Mouse (Mus musculus) lung, embryonic 16.5 days (tissue): ENCODE data around the gene Alg14. TPM values are rescaled to one million over a fixed set of nuclear protein-coding genes. Genes with fewer than 3 reads are reported as not detected.
A peak's percentile ranks its signal among the peaks of the same experiment; 100 is the strongest.

Experiments used
- ATAC-seq: fragments of 200-750 bp; cut with Nextera tagmentation; 2 replicates; pipeline ENCODE4 v1.8.0; 2017; ENCODE audit warnings: low read depth, mild to moderate bottlenecking, moderate library complexity
- H3K27ac ChIP-seq: fragments of 300-500 bp; sonication (generic); 2 replicates; pipeline ENCODE4 v1.5.1; 2014; ENCODE audit warnings: mild to moderate bottlenecking, control low read depth, low read length
- H3K27me3 ChIP-seq: fragments of 300-500 bp; sonication (generic); 2 replicates; pipeline ENCODE4 v1.6.1; 2014; ENCODE audit warnings: low read depth, low read length, mixed read lengths; ENCODE audit not compliant: control insufficient read depth, insufficient read depth
- H3K36me3 ChIP-seq: fragments of 300-500 bp; sonication (generic); 2 replicates; pipeline ENCODE4 v1.6.1; 2014; ENCODE audit warnings: low read length; ENCODE audit not compliant: control insufficient read depth, insufficient read depth
- H3K4me1 ChIP-seq: fragments of 300-500 bp; sonication (generic); replicated peaks from 2 replicates; pipeline ENCODE4 v1.6.1; 2014; ENCODE audit warnings: low read length, mixed read lengths; ENCODE audit not compliant: control insufficient read depth, insufficient read depth
- H3K4me2 ChIP-seq: fragments of 300-500 bp; sonication (generic); 2 replicates; pipeline ENCODE4 v1.6.1; 2014; ENCODE audit warnings: low read depth, low read length, control low read depth
- H3K4me3 ChIP-seq: fragments of 300-500 bp; sonication (generic); 2 replicates; pipeline ENCODE4 v1.5.1; 2014; ENCODE audit warnings: mild to moderate bottlenecking, low read length, control low read depth
- H3K9ac ChIP-seq: fragments of 300-500 bp; sonication (generic); 2 replicates; pipeline ENCODE4 v1.6.1; 2014; ENCODE audit warnings: low read length, control low read depth
- H3K9me3 ChIP-seq: fragments of 300-500 bp; sonication (generic); 2 replicates; pipeline ENCODE4 v1.6.1; 2016; ENCODE audit warnings: low read length; ENCODE audit not compliant: control insufficient read depth
- WGBS: fragments of 180-500 bp; shearing (Covaris S2); extraction: QIAGEN DNeasy Blood & Tissue Kit; methylation state at CpG from one replicate; pipeline ENCODE4 v1.1.7; 2014; 5-methylcytosine and 5-hydroxymethylcytosine counted together
- polyA plus RNA-seq: library from polyadenylated mRNA; unstranded; fragments of >200 nt; fragmentation: Nextera tagmentation; extraction: Ambion mirVana; gene quantifications from 2 replicates; pipeline ENCODE4 v1.2.1, GENCODE M21; 2015

The Alg14 gene
- polyA plus RNA-seq, 1 experiment from 2014 or later, result 46.6 TPM

GRCm38 (mm10) chr3:121378708-121379612, 87.4 kb downstream of the Alg14 start:
- WGBS, result 67% methylated on average over 15 of the region's 15 CpGs
- 0 out of 2 replicates have a peak, but pooled peaks have one; percentile 17 for ATAC-seq

GRCm38 (mm10) chr3:121379699-121380098, 88.1 kb downstream of the Alg14 start:
- Histone ChIP-seq H3K4me1 (0 out of 2 replicates have a peak, but pooled peaks cover 3% of the 10 kb centered on the region), H3K9me3 (no peaks in the 10 kb centered on the region), H3K4me2 (no peak overlapping the region), H3K4me3 (no peak overlapping the region), H3K36me3 (no peaks in the 10 kb centered on the region), H3K27me3 (no peaks in the 10 kb centered on the region), H3K27ac (no peak overlapping the region), H3K9ac (no peak overlapping the region)
- no peak for ATAC-seq
- 73% methylated on average over 5 of the region's 5 CpGs for WGBS

More at GRCm38 (mm10) chr3:121378708-121379612, 87.4 kb downstream of the Alg14 start:
- no peaks in the 10 kb centered on the region for H3K27me3 ChIP-seq
- no peak overlapping the region for H3K9ac ChIP-seq
- H3K4me3 ChIP-seq, result no peak overlapping the region
- no peaks in the 10 kb centered on the region for H3K36me3 ChIP-seq
- peaks cover 3% of the 10 kb centered on the region; the same call in 1 of the 2 replicates for H3K4me1 ChIP-seq
- no peak overlapping the region for H3K27ac ChIP-seq
- H3K9me3 ChIP-seq, result no peaks in the 10 kb centered on the region
- no peak overlapping the region for H3K4me2 ChIP-seq

GRCm38 (mm10) chr3:121387471-121388009, 96.0 kb downstream of the Alg14 start:
- WGBS, result 79% methylated on average over 3 of the region's 3 CpGs
- H3K27me3 ChIP-seq, result no peaks in the 10 kb centered on the region
- no peak for ATAC-seq
- no peak overlapping the region for H3K9ac ChIP-seq
- H3K4me1 ChIP-seq, result peaks cover 17% of the 10 kb centered on the region
- no peak overlapping the region for H3K4me2 ChIP-seq
- H3K9me3 ChIP-seq, result no peaks in the 10 kb centered on the region
- H3K36me3 ChIP-seq, result no peaks in the 10 kb centered on the region
- no peak overlapping the region for H3K27ac ChIP-seq
- no peak overlapping the region for H3K4me3 ChIP-seq

- no peak overlapping the region for H3K4me3 ChIP-seq
- no peak for ATAC-seq
- H3K9ac ChIP-seq, result no peak overlapping the region
- H3K9me3 ChIP-seq, result no peaks in the 10 kb centered on the region
- H3K27me3 ChIP-seq, result no peaks in the 10 kb centered on the region
- H3K4me1 ChIP-seq, result peaks cover 13% of the 10 kb centered on the region
- H3K36me3 ChIP-seq, result no peaks in the 10 kb centered on the region
- WGBS, result 66% methylated on average over 8 of the region's 8 CpGs
- no peak overlapping the region for H3K27ac ChIP-seq
- H3K4me2 ChIP-seq, result no peak overlapping the region
Measured at GRCm38 (mm10) chr3:121389366-121389765, 97.8 kb downstream of the Alg14 start.

- Histone ChIP-seq H3K4me1 (peaks cover 13% of the 10 kb centered on the region), H3K27me3 (no peaks in the 10 kb centered on the region), H3K36me3 (no peaks in the 10 kb centered on the region), H3K9ac (peak overlapping the region; percentile 5; the same call in 1 of the 2 replicates), H3K4me3 (peak overlapping the region; percentile 8; the same call in 1 of the 2 replicates), H3K9me3 (no peaks in the 10 kb centered on the region), H3K27ac (peak overlapping the region; percentile 48), H3K4me2 (peak overlapping the region; percentile 42)
- peak; percentile 80 for ATAC-seq
- 13% methylated on average over 17 of the region's 17 CpGs for WGBS
Measured at GRCm38 (mm10) chr3:121389860-121390530, 98.4 kb downstream of the Alg14 start.

- H3K4me2 ChIP-seq, result peak overlapping the region; percentile 42
- ATAC-seq, result peak; percentile 62
- no peaks in the 10 kb centered on the region for H3K36me3 ChIP-seq
- H3K27ac ChIP-seq, result peak overlapping the region; percentile 48
- peaks cover 13% of the 10 kb centered on the region for H3K4me1 ChIP-seq
- no peaks in the 10 kb centered on the region for H3K9me3 ChIP-seq
- no peak overlapping the region for H3K9ac ChIP-seq
- no peak overlapping the region for H3K4me3 ChIP-seq
- 29% methylated on average over 7 of the region's 7 CpGs for WGBS
- H3K27me3 ChIP-seq, result no peaks in the 10 kb centered on the region
Measured at GRCm38 (mm10) chr3:121390724-121391123, 99.2 kb downstream of the Alg14 start.

GRCm38 (mm10) chr3:121395588-121396295, 104.2 kb downstream of the Alg14 start:
- Histone ChIP-seq H3K4me1 (peaks cover 2% of the 10 kb centered on the region), H3K27me3 (no peaks in the 10 kb centered on the region), H3K9ac (no peak overlapping the region), H3K4me3 (no peak overlapping the region), H3K36me3 (no peaks in the 10 kb centered on the region), H3K4me2 (no peak overlapping the region), H3K9me3 (no peaks in the 10 kb centered on the region), H3K27ac (no peak overlapping the region)
- WGBS, result 51% methylated on average over 16 of the region's 16 CpGs
- peak; percentile 91 for ATAC-seq

- Histone ChIP-seq H3K4me3 (no peak overlapping the region), H3K4me1 (no peaks in the 10 kb centered on the region; the same call in 1 of the 2 replicates), H3K9me3 (no peaks in the 10 kb centered on the region), H3K4me2 (no peak overlapping the region), H3K36me3 (no peaks in the 10 kb centered on the region), H3K9ac (no peak overlapping the region), H3K27me3 (no peaks in the 10 kb centered on the region), H3K27ac (no peak overlapping the region)
- no peak for ATAC-seq
- WGBS, result 63% methylated on average over 7 of the region's 7 CpGs
Measured at GRCm38 (mm10) chr3:121396561-121396960, 105.0 kb downstream of the Alg14 start.
